Mouse (Mus musculus): ENCODE measurements around the gene Pef1.

Gene Pef1

DNA sequence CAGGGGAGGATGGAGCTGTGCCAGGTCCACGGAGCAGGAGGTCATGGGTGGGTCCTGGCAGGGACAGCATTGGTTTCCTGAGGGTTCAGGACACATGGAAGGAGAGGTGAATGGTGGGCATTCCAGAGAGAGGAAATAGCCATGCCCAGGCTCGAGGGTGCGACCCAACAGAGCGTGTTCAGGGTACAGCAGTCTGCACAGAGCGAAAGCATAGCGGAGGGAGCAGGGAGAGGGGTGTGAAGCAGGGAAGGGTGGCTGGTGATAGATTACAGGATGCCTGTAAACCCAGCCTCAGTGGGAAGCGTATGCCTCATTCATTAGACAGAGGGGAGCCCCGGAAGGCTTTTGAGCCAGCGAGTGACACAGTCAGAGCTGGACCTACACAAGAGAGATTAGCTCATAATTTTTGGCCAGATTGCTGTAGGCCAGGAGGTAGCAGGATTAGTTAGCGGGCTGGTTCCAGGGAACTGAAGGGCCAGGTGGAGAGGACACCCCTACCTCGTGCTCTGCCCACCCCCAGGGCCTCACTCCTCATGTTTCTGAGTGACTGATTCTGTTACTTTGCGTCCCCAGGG, 17.0 kb upstream of the Pef1 start:
- intact Hi-C loops (cut with DNase I): loop anchor here (10.0 kb wide), 2 partner anchors 311 to 381 kb away; no protein-coding TSS in a partner anchor

- intact Hi-C loops (cut with DNase I): loop anchor here (2.0 to 10.0 kb wide), 4 partner anchors 50 to 382 kb away; no protein-coding TSS in a partner anchor
Measured at GRCm38 (mm10) chr4:130087293-130087692, 15.1 kb upstream of the Pef1 start.

GRCm38 (mm10) chr4:130095137-130095536, 7.2 kb upstream of the Pef1 start:
- intact Hi-C loops (cut with DNase I): no loop called here

DNA sequence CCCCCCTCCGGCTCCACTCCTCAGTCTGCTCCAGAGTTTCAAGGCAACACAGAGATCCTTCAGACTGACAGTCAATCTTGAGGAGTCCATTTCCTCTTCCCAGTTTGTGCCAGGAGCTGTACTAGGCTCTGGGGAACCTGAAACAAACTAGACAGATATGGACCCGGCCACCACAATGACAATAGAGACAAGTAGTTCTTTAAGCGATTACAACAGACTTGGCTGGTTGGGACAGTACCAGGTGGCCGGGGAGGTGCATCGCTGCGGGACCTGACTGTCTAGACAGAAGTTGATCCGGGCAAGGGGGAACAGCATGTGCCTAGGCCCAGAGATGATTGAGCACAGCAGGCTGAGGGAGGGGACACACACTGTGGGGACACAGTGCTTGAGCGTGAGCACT, 1.2 kb upstream of the Pef1 start:
- intact Hi-C loops (cut with DNase I): no loop called here

- intact Hi-C loops (cut with DNase I): no loop called here
Measured at GRCm38 (mm10) chr4:130103632-130104031, 1.3 kb downstream of the Pef1 start.

DNA sequence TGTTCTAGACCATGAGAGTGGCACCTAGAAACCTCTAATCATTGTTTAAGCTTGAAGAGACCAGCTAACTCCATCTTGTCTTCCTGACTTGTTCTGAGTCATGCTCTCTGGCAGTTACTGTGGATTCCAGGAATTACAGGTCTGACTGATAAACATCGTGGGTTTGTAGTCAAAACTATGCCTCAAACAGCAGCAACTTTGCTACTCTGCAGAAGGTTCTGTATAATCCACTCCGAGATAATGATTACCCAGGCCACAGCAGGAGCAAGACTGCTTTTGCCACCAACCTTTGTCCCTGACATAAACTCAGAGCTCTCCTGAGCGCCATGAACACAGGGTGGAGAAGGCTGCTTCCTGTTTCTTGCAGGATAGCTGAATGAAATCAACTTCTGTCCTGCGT, 2.2 kb downstream of the Pef1 start:
- intact Hi-C loops (cut with DNase I): no loop called here

GRCm38 (mm10) chr4:130107065-130107443, 4.7 kb downstream of the Pef1 start:
- intact Hi-C loops (cut with DNase I): no loop called here

GRCm38 (mm10) chr4:130107444-130108131, 5.2 kb downstream of the Pef1 start:
- intact Hi-C loops (cut with DNase I): no loop called here

GRCm38 (mm10) chr4:130108929-130109328, 6.6 kb downstream of the Pef1 start:
- intact Hi-C loops (cut with DNase I): no loop called here

GRCm38 (mm10) chr4:130109666-130110065, 7.3 kb downstream of the Pef1 start:
- intact Hi-C loops (cut with DNase I): no loop called here

GRCm38 (mm10) chr4:130110091-130110490, 7.7 kb downstream of the Pef1 start:
- intact Hi-C loops (cut with DNase I): no loop called here

DNA sequence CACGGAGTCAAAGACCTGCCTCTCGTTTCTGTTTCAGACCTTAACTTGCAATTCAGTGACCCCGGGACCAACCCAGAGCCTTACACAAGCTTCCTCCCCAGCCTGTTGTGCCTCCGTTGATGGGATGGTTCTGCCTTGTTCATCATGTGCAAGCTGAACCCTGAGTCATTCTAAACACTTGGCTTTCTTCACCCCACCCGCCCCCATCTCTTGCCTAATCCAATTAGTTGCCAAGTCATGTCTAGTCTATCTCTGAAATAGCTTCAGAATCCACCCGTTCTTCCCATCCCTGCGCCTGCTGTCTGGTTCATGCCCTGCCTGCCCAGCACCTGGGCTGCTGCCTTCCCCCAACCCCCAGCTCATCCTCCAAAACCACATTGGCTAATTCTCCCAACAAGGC, 9.9 kb downstream of the Pef1 start:
- intact Hi-C loops (cut with DNase I): no loop called here

- intact Hi-C loops (cut with DNase I): no loop called here
Measured at GRCm38 (mm10) chr4:130112732-130113131, 10.4 kb downstream of the Pef1 start.

DNA sequence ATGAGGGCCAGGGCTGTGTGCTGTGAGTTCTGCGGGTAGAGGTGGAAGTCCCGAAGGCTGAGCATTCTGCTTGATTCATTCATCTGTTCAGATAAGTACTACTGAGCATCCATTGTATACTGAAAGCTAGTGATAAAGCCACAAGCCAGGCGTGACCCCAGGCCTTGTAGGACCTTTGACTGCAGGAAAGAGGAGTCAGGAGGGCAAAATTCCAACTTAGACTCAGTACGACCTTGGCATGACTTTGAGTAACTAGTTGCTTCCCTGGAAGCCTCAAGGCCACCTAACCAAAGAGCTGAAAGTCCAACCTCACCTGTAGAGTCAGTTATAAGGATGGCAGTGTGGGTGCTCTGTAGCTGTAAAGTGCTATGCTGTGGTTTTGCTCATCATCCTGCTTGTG, 18.4 kb downstream of the Pef1 start:
- intact Hi-C loops (cut with DNase I): no loop called here

DNA sequence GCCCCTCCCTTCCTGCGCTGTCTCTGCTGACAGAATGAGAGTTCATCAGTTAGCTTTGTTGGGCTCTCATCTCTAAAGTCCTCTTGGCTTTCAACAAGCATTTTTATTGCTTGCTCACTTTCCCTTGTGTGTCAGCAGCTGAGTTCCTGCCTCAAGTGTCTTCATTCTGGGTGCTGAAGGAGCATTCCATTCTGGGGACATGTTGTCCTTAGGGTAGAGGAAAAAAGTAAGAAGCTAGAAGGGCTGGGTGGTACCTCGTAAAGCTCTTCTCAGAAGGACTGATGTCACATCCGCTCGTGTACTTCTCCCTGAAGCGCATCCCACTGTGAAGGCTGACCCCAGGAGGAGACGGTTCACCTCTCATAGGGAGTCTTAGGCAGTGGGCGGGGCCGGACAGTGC, 19.2 kb downstream of the Pef1 start:
- intact Hi-C loops (cut with DNase I): no loop called here

DNA sequence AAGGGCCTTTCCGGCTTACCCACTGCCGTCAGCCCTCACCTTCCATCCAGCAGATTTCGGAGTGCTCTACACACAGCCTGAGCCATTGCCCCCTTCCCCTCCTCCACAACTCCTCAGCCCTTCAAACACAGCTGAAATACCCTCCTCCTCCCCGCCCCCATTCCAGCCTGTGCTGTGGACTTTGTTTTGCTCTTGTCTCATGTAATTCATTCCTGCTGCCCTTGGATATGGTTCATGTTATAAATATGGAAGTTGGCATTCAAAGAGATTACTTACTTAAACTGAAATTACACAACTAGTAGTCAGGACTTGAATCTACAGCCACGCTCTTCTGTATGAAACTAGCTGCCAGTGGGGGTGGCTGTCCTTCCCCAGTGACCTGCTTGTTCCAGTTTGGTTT, 20.7 kb downstream of the Pef1 start:
- intact Hi-C loops (cut with DNase I): no loop called here

DNA sequence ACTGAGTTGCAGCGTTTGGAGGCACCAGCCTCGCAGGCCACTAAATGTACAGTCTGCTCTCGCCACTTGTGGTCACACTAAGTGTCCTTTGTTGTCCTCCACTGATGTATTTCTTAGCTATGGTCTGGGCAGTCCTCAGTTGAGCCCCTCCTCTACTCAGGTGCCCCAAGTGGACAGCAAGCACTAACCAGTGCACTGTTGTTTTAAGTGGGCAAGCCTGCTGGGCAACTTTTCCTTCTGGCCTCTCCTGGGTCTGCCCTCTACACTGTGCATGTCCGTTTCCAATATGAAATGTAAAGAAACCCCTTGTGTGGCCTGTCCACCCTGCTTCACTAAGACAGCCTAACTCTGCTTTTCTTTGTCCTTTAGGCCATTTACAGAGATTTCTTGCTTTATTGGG, 21.8 kb downstream of the Pef1 start:
- intact Hi-C loops (cut with DNase I): no loop called here

- intact Hi-C loops (cut with DNase I): no loop called here
Measured at GRCm38 (mm10) chr4:130125164-130125563, 22.8 kb downstream of the Pef1 start.

GRCm38 (mm10) chr4:130125935-130126334, 23.6 kb downstream of the Pef1 start:
- intact Hi-C loops (cut with DNase I): no loop called here

GRCm38 (mm10) chr4:130128907-130129306, 26.5 kb downstream of the Pef1 start:
- intact Hi-C loops (cut with DNase I): no loop called here

GRCm38 (mm10) chr4:130130082-130130481, 27.7 kb downstream of the Pef1 start:
- intact Hi-C loops (cut with DNase I): no loop called here

GRCm38 (mm10) chr4:130130641-130131350, 28.4 kb downstream of the Pef1 start:
- intact Hi-C loops (cut with DNase I): no loop called here

All from adrenal gland (tissue).